Mouse (Mus musculus): Measurements from ENCODE around the gene Odf3l1. TPM values are rescaled to one million over a fixed set of nuclear protein-coding genes. Genes with fewer than 3 reads are reported as not detected.

Odf3l1 gene
- polyA plus RNA-seq, 1 experiment from 2014 or later: not detected

DNA sequence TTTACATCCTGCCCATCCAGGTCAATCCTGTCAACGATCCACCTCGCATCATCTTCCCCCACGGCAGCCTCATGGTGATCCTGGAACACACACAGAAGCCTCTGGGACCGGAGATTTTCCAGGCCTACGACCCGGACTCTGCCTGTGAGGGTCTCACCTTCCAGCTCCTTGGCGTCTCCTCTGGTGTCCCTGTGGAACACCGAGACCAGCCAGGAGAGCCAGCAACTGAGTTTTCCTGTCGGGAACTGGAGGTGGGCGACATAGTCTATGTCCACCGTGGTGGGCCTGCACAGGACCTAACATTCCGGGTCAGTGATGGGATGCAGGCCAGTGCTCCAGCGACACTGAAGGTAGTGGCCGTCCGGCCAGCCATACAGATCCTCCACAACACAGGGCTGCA lies 22.1 kb upstream of the Odf3l1 start:
- no peak overlapping the region for H3K4me2 ChIP-seq (ENCODE audit: low read length)
- WGBS: 94% methylated on average over 15 of the region's 15 CpGs
- H3K27me3 ChIP-seq (replicated peaks; ENCODE audit: control insufficient read depth, insufficient read depth, low read length): no peaks in the 10 kb centered on the region
- H3K36me3 ChIP-seq (ENCODE audit: control insufficient read depth, insufficient read depth, low read length): no peaks in the 10 kb centered on the region
- no peak overlapping the region for H3K4me3 ChIP-seq (ENCODE audit: low read depth, low read length)
- no peaks in the 10 kb centered on the region for H3K4me1 ChIP-seq (ENCODE audit: control insufficient read depth, insufficient read depth, low read length)
- ATAC-seq (no peak), DNase-seq (ENCODE audit: low spot score) (no peak)
- H3K9ac ChIP-seq (ENCODE audit: low read length): no peak overlapping the region
- no peak overlapping the region for H3K27ac ChIP-seq (ENCODE audit: low read depth, low read length)
- no peaks in the 10 kb centered on the region for H3K9me3 ChIP-seq (replicated peaks; ENCODE audit: control insufficient read depth, low read length)

DNA sequence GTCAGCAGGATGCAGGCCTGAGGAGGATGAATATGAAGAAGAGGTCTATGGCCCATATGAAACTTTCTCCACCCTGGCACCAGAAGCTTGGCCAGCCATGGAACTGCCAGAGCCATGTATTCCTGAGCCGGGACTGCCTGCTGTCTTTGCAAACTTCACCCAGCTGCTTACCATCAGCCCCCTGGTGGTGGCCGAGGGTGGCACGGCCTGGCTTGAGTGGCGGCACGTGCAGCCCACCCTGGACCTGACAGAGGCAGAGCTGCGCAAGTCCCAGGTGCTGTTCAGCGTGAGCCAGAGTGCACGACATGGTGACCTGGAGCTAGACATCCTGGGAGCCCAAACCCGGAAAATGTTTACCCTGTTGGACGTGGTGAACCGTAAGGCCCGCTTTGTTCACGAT lies 21.6 kb upstream of the Odf3l1 start:
- H3K4me2 ChIP-seq (ENCODE audit: low read length): no peak overlapping the region
- H3K9ac ChIP-seq (ENCODE audit: low read length): no peak overlapping the region
- no peaks in the 10 kb centered on the region for H3K4me1 ChIP-seq (ENCODE audit: control insufficient read depth, insufficient read depth, low read length)
- ATAC-seq: no peak
- no peak for DNase-seq (ENCODE audit: low spot score)
- H3K9me3 ChIP-seq (replicated peaks; ENCODE audit: control insufficient read depth, low read length): no peaks in the 10 kb centered on the region
- no peaks in the 10 kb centered on the region for H3K27me3 ChIP-seq (replicated peaks; ENCODE audit: control insufficient read depth, insufficient read depth, low read length)
- 59% methylated on average over 13 of the region's 13 CpGs for WGBS
- H3K4me3 ChIP-seq (ENCODE audit: low read depth, low read length): no peak overlapping the region
- H3K36me3 ChIP-seq (ENCODE audit: control insufficient read depth, insufficient read depth, low read length): no peaks in the 10 kb centered on the region
- H3K27ac ChIP-seq (ENCODE audit: low read depth, low read length): no peak overlapping the region

DNA sequence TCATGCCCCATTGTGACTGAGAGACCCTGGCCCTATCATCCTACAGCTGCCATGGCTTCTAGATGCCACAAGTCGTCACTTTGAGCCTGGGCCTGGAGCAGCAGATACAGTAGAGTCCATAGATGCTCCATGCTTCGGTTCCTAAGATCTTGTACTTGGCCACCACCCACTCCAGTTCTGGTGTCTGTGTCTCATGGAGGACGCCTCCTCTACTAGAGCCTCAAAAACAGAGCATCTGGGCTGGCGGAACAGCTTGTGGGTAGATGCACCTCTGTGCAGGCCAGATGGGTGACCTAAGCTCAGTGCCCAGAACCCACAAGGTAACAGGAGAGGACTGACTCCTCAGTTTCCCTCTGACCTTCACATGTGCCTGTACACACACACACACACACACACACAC lies 19.8 kb upstream of the Odf3l1 start:
- H3K4me2 ChIP-seq (ENCODE audit: low read length): no peak overlapping the region
- H3K4me3 ChIP-seq (ENCODE audit: low read depth, low read length): no peak overlapping the region
- no peak overlapping the region for H3K9ac ChIP-seq (ENCODE audit: low read length)
- WGBS: 79% methylated on average over 4 of the region's 4 CpGs
- DNase-seq (ENCODE audit: low spot score) (no peak), ATAC-seq (no peak)
- no peaks in the 10 kb centered on the region for H3K4me1 ChIP-seq (ENCODE audit: control insufficient read depth, insufficient read depth, low read length)
- H3K9me3 ChIP-seq (replicated peaks; ENCODE audit: control insufficient read depth, low read length): no peaks in the 10 kb centered on the region
- H3K36me3 ChIP-seq (ENCODE audit: control insufficient read depth, insufficient read depth, low read length): no peaks in the 10 kb centered on the region
- no peak overlapping the region for H3K27ac ChIP-seq (ENCODE audit: low read depth, low read length)
- no peaks in the 10 kb centered on the region for H3K27me3 ChIP-seq (replicated peaks; ENCODE audit: control insufficient read depth, insufficient read depth, low read length)

DNA sequence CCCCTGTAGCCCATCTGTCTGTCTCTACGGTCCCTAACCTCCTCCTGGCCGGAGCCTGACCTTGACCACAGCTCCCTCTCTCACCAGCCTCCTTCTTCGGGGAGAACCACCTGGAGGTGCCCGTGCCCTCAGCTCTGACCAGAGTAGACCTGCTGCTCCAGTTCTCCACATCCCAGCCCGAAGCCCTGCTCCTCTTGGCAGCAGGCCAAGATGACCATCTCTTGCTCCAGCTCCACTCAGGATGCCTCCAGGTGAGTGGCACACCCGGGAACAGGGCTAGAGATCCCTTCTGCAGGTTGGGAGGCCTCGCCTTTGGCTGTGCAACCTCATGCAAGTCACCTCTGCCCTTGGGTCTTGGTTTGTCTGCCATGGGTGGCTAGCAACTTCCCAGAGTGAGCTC lies 19.0 kb upstream of the Odf3l1 start:
- Histone ChIP-seq H3K4me2 (ENCODE audit: low read length) (no peak overlapping the region), H3K27ac (ENCODE audit: low read depth, low read length) (no peak overlapping the region), H3K9ac (ENCODE audit: low read length) (no peak overlapping the region), H3K27me3 (replicated peaks; ENCODE audit: control insufficient read depth, insufficient read depth, low read length) (no peaks in the 10 kb centered on the region), H3K4me1 (ENCODE audit: control insufficient read depth, insufficient read depth, low read length) (no peaks in the 10 kb centered on the region), H3K9me3 (replicated peaks; ENCODE audit: control insufficient read depth, low read length) (no peaks in the 10 kb centered on the region), H3K4me3 (ENCODE audit: low read depth, low read length) (no peak overlapping the region), H3K36me3 (ENCODE audit: control insufficient read depth, insufficient read depth, low read length) (no peaks in the 10 kb centered on the region)
- DNase-seq (ENCODE audit: low spot score): no peak
- 80% methylated on average over 7 of the region's 7 CpGs for WGBS
- ATAC-seq: no peak

DNA sequence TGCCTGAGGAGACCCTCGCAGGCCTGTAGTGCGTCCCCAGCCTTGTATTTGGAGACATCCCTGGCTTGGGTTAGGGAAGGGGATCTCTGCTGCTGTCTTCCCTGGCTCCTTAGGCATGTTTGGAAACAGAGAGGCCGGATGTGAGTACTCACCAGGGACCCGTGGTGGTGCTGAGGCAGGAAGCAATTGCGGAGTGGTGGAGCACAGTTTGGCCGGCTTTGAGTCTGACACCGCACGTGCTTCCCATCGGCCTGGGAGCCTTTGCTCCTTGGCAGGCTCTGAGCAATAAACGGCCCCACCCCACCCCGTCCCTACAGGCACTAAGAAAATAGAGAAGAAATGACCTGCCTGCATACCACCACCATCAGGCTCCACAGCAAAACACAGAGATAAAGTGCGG lies 18.3 kb upstream of the Odf3l1 start:
- Histone ChIP-seq H3K4me1 (ENCODE audit: control insufficient read depth, insufficient read depth, low read length) (no peaks in the 10 kb centered on the region), H3K4me2 (ENCODE audit: low read length) (no peak overlapping the region), H3K27ac (ENCODE audit: low read depth, low read length) (no peak overlapping the region), H3K27me3 (replicated peaks; ENCODE audit: control insufficient read depth, insufficient read depth, low read length) (no peaks in the 10 kb centered on the region), H3K36me3 (ENCODE audit: control insufficient read depth, insufficient read depth, low read length) (no peaks in the 10 kb centered on the region), H3K4me3 (ENCODE audit: low read depth, low read length) (no peak overlapping the region), H3K9me3 (replicated peaks; ENCODE audit: control insufficient read depth, low read length) (no peaks in the 10 kb centered on the region), H3K9ac (ENCODE audit: low read length) (no peak overlapping the region)
- DNase-seq (ENCODE audit: low spot score) (no peak), ATAC-seq (no peak)
- 80% methylated on average over 12 of the region's 12 CpGs for WGBS

DNA sequence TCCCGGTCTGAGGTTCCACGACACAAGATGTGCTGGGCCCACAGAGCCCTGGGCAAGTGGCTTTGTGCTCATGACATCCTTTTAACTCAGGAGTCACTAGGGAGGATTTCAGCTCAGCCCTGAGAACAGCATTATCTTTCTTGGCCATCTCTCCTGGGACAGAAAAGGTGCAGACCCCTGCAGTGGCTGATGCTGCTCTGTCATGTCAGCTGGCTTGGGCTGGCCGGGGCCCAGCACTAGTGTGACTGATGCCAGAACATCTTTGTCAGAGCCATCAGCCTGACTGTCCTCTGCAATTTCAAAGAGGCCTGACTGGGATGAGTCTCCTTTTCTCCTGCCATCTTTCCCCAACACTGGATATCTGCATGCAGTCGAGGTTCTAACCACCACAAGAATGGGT lies 17.8 kb upstream of the Odf3l1 start:
- DNase-seq (ENCODE audit: low spot score): no peak
- Histone ChIP-seq H3K4me3 (ENCODE audit: low read depth, low read length) (no peak overlapping the region), H3K9me3 (replicated peaks; ENCODE audit: control insufficient read depth, low read length) (no peaks in the 10 kb centered on the region), H3K4me1 (ENCODE audit: control insufficient read depth, insufficient read depth, low read length) (no peaks in the 10 kb centered on the region), H3K27me3 (replicated peaks; ENCODE audit: control insufficient read depth, insufficient read depth, low read length) (no peaks in the 10 kb centered on the region), H3K4me2 (ENCODE audit: low read length) (no peak overlapping the region), H3K27ac (ENCODE audit: low read depth, low read length) (no peak overlapping the region), H3K9ac (ENCODE audit: low read length) (no peak overlapping the region), H3K36me3 (ENCODE audit: control insufficient read depth, insufficient read depth, low read length) (no peaks in the 10 kb centered on the region)
- no peak for ATAC-seq
- 68% methylated on average over 4 of the region's 4 CpGs for WGBS

DNA sequence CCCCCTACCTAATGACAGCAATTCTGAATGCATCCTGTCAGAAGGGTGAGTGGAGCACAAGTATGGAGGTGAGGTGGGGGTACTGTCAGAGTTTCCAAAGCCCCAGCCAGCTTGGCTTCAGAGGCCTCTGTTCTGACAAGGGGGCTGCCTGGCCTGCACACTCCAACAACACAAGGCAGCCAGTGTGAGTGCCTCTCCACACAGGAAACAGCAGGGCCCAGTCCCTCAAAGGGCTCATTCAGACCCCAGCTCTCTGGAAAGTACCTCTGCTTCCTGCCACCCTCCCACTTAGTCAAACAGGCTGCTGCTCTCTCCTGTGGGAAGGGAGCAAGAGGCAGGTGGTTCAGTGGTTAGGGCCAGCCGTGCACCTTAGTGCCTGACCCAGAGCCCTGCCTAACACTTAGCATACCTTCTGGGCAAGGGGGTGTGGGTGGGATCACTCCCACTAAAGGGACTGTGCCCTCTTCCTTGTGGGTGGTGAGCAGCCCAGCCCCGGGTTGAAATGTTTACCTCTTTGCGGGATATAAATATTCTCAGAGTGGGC lies 17.1 kb upstream of the Odf3l1 start:
- no peak for ATAC-seq
- WGBS: 90% methylated on average over 3 of the region's 3 CpGs
- no peak overlapping the region for H3K4me3 ChIP-seq (ENCODE audit: low read depth, low read length)
- H3K4me2 ChIP-seq (ENCODE audit: low read length): no peak overlapping the region
- DNase-seq (ENCODE audit: low spot score): no peak
- no peaks in the 10 kb centered on the region for H3K9me3 ChIP-seq (replicated peaks; ENCODE audit: control insufficient read depth, low read length)
- no peaks in the 10 kb centered on the region for H3K4me1 ChIP-seq (ENCODE audit: control insufficient read depth, insufficient read depth, low read length)
- no peak overlapping the region for H3K9ac ChIP-seq (ENCODE audit: low read length)
- no peaks in the 10 kb centered on the region for H3K36me3 ChIP-seq (ENCODE audit: control insufficient read depth, insufficient read depth, low read length)
- no peak overlapping the region for H3K27ac ChIP-seq (ENCODE audit: low read depth, low read length)
- no peaks in the 10 kb centered on the region for H3K27me3 ChIP-seq (replicated peaks; ENCODE audit: control insufficient read depth, insufficient read depth, low read length)

DNA sequence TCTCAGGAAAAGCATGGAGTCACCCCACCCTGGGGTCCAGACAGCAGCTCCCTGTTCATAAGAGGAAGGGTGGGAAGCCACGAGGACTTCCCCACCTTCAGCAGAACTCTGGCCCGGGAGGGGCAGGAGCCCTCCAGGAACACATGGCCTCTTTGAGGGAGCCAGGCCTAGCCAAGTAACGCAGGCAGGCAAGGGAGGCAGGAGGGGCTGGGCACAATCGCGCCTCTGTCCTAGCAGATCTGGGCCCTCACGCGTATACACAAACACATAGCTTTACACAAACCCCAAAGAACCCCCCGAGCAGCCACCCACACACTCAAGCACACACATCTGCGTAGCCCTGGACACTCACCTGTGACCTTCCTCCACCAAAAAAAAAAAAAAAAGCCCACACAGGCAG lies 16.3 kb upstream of the Odf3l1 start:
- Histone ChIP-seq H3K9ac (ENCODE audit: low read length) (no peak overlapping the region), H3K9me3 (replicated peaks; ENCODE audit: control insufficient read depth, low read length) (no peaks in the 10 kb centered on the region), H3K4me2 (ENCODE audit: low read length) (no peak overlapping the region), H3K27me3 (replicated peaks; ENCODE audit: control insufficient read depth, insufficient read depth, low read length) (no peaks in the 10 kb centered on the region), H3K4me1 (ENCODE audit: control insufficient read depth, insufficient read depth, low read length) (no peaks in the 10 kb centered on the region), H3K36me3 (ENCODE audit: control insufficient read depth, insufficient read depth, low read length) (no peaks in the 10 kb centered on the region), H3K27ac (ENCODE audit: low read depth, low read length) (no peak overlapping the region), H3K4me3 (ENCODE audit: low read depth, low read length) (no peak overlapping the region)
- ATAC-seq (no peak), DNase-seq (ENCODE audit: low spot score) (no peak)
- 62% methylated on average over 9 of the region's 9 CpGs for WGBS

DNA sequence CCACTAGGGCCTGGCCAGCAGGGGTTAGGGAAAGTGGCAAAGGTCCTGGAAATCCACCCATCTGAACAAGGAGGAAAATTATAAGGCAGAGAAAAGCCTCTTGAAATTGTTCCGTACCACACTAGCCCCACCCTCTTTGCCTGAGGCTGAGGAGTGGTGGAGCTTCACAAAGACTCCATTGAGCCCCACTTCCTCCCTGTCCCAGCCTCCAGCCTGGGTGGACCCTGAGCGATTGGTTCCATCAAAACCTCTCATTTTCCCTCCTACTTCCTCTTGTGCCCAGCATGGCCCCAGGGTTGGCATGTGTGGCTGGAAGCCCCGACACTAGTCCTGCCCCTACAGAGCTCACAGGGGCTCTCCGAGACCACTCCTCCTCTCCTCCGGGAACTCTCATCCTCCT lies 12.8 kb upstream of the Odf3l1 start:
- Histone ChIP-seq H3K4me1 (ENCODE audit: control insufficient read depth, insufficient read depth, low read length) (no peaks in the 10 kb centered on the region), H3K27me3 (replicated peaks; ENCODE audit: control insufficient read depth, insufficient read depth, low read length) (no peaks in the 10 kb centered on the region), H3K9ac (ENCODE audit: low read length) (no peak overlapping the region), H3K4me3 (ENCODE audit: low read depth, low read length) (no peak overlapping the region), H3K27ac (ENCODE audit: low read depth, low read length) (no peak overlapping the region), H3K4me2 (ENCODE audit: low read length) (no peak overlapping the region), H3K36me3 (ENCODE audit: control insufficient read depth, insufficient read depth, low read length) (no peaks in the 10 kb centered on the region), H3K9me3 (replicated peaks; ENCODE audit: control insufficient read depth, low read length) (no peaks in the 10 kb centered on the region)
- WGBS: 80% methylated on average over 5 of the region's 5 CpGs
- DNase-seq (ENCODE audit: low spot score) (no peak), ATAC-seq (no peak)
